Mouse (Mus musculus): ENCODE measurements around the gene Cbx8.

Gene Cbx8

GRCm38 (mm10) chr11:119079445-119079837 is 38.7 kb upstream of the Cbx8 start:
- in situ Hi-C loops (cut with MboI), result no loop called here

GRCm38 (mm10) chr11:119078691-119079444 is 38.1 kb upstream of the Cbx8 start:
- in situ Hi-C loops (cut with MboI), result no loop called here

DNA sequence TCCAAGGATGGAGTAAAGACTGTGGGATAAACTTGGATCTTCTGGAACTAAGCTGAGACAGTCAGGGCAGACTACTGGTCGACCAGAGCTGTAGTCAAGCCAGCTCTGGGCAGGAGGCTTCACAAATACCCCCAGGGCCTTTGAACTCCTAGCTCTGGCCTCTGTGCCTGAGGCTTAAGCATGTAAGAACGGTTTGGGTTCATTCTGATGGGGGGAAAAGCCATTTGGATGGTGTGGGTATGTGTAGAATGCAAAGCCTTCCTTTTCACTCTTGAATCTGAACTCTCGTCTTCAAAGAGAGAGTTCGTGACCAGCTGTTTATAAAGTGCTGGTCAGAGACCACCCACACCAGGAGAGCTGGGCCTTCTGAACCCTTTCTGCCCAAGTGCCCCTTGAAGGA is 37.0 kb upstream of the Cbx8 start:
- in situ Hi-C loops (cut with MboI), result no loop called here

DNA sequence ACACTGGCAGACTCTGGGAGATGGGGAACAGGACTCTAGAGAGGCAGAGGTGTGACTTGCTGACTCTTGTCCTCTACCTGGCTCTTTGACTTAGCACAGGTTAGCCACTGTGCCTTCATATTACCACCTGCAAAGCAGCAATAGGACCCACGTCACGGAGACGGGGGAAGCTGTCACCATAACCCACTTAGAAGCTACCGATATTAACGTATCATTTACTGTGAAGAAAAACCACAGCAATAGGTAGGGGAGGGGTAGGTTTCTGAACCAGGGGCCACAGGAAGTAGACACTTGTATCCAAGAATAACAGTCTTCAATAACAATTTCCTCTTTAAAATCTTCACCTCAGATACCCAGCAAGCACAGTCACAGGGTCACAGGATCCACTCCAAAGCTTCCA is 35.0 kb upstream of the Cbx8 start:
- in situ Hi-C loops (cut with MboI), result no loop called here

GRCm38 (mm10) chr11:119073876-119074433 is 33.2 kb upstream of the Cbx8 start:
- in situ Hi-C loops (cut with MboI), result no loop called here

GRCm38 (mm10) chr11:119072986-119073385 is 32.2 kb upstream of the Cbx8 start:
- in situ Hi-C loops (cut with MboI), result no loop called here

DNA sequence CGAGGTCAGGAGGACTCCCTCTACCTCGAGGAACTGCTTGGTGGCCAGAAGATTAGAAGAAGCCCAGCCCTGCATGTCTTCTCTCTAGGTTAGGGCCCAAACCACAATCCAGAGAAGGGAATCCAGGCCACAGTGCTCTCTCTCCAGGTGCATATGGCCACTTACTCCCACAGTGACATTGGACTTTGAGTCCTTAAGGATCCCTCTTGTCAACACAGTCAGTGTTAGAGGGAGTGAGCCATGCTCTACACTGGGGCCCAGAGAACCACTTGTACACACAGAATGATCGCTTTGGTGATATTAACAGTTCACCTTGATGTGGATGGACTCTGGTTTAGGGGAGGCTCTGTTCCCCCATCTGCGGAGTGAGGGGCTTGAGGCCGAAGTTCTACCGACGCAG is 31.5 kb upstream of the Cbx8 start:
- in situ Hi-C loops (cut with MboI), result no loop called here

DNA sequence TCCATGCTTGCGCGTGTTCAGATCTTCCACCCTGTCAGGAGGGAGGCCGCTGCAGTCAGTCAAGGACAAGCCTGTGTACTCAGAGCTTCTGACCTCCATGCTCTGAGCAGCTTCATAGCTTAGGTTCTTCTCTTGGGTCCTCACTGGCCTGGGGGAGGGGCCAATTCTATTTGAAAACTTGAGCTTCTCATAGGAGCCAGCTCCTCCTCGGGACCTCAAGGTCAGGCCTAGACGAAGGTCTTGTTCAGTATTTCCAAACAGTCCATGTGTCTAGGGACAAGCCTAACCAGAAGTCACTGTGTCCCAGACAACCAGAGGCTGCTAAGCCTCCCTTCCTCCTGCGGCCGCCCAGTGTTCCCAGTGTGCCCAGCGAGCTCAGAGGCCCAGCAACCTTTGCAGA is 26.1 kb upstream of the Cbx8 start:
- in situ Hi-C loops (cut with MboI), result no loop called here

GRCm38 (mm10) chr11:119059256-119059655 is 18.5 kb upstream of the Cbx8 start:
- in situ Hi-C loops (cut with MboI), result no loop called here

DNA sequence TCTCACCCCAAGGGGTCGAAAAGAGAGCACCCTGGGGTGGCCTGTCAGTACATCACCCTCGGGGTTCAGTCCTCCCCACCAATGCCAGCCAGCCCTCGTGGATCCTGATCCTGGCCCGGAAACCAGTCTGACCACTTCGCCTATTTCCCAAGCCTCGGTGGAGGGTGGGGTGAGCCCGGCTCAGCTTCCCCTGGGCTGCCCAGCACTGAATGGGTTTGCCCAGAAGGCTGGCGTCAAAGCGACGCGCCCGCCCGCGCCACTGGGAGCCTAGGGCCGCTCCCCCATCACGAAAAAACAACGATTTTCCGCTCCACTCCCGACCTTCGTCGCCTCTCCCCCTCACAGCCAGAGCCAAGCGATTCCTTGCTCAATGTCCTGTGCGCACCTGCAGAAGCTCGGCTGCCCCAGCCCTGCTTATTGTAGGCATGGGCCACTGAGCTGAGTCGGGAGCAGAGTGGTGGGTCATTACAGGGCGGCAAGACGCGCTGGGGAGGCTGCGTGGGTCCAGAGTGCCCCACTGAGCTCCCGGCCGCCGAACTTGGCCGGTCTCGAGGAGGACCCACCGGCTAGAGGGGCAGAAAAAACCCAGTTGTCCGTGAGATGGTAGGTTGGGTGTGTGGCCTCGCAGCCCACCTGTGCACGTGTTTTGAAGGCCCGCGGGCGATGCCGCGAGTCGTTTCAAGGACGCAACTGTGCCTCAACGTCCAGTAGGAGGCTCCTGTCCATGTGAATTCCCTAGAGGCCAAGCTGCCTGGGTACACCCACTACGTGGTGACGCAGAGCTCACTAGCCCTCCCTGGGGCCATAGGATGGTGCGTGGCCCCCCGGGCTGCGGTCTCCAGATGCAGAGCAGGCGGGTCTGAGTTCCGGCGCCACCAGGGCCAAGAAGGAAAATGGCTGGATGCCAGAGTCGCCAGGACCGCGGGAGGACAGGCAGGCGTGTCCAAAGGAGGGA is 17.5 kb upstream of the Cbx8 start:
- in situ Hi-C loops (cut with MboI), result no loop called here

- in situ Hi-C loops (cut with MboI), result no loop called here
Observed at GRCm38 (mm10) chr11:119057291-119057690, 16.5 kb upstream of the Cbx8 start.

GRCm38 (mm10) chr11:119056301-119057211 is 15.8 kb upstream of the Cbx8 start:
- in situ Hi-C loops (cut with MboI), result no loop called here

DNA sequence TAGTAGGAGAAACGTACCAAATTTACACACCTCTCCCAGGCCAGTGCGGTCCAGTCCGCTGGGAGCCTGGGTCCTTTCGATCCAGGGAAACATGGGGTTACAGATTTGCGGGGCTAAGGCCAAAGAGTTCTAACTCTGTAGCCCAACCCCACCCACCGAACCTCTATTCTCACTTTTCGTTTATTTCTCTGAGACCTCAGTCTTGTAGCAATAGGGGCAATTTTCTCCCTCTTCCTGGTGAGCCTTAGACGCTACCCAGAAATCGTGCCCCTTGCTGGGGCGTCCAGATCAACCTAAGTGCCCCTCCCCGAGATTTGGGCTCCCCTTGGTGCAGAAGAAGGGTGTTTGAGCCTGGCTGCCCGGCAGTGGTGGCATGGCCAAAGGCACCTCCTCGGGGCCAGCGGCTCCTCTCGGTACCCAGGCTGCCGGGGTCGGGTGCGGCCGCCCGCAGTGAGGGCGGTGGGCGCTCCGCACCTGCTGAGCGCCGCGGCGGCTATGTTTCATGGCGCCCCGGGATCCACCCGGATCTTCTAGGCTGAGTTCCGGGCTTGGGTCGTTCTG is 14.9 kb upstream of the Cbx8 start:
- in situ Hi-C loops (cut with MboI), result no loop called here

- in situ Hi-C loops (cut with MboI), result loop anchor here (5.0 kb wide), 1 partner anchor 38 kb away; no protein-coding TSS in a partner anchor
Observed at GRCm38 (mm10) chr11:119054351-119055345, 13.9 kb upstream of the Cbx8 start.

- in situ Hi-C loops (cut with MboI), result loop anchor here (5.0 kb wide), 1 partner anchor 38 kb away; no protein-coding TSS in a partner anchor
Observed at GRCm38 (mm10) chr11:119053738-119054350, 13.1 kb upstream of the Cbx8 start.

DNA sequence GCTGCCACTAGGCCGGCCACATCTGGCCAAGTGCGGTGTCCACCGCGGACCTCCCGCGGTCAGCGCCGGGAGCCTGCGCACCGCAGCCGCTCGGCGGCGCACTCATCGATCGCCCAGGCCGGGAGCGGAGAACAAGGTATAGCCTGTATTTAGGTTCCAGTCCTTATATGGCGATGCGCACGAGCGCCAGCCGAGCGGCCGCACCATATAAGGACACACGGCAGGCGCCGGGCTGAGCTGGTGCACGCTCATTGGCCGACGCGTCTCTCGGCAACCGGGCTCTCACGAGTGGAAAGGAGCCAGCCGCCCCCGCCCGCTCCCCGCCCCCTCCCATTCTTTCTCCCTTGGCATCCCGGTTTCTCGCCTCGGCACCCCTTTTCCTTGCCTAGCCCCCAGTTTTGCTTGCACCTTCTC is 12.5 kb upstream of the Cbx8 start:
- in situ Hi-C loops (cut with MboI), result loop anchor here (5.0 kb wide), 1 partner anchor 39 kb away; no protein-coding TSS in a partner anchor

DNA sequence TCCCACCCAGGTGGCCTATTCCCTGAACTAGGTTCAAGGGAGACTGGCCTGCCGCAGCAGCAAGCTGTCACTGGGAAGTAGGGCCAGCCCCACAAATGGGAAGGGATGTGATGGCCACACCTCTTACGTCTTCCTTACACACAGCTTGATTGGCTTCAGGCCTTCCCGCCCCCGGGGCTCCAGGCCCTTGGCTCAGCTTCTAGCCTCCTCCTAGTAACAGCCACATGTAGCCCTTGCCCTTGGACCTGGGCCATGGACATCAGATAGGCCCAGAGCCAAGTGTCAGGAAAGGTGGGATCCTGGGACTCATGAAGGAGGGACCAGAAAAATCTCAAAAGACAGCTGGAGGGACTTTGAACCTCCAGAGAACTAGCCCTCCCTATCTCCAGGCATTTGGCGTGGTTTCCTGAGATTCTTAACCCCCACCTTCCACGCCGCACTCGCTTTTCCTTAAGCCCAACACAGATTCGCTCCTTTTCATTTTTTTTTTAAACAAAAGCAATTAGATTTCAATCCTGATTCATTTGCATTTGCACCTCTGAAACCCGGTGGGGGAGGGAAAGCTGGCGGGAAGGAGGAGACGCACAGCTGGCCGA is 12.0 kb upstream of the Cbx8 start:
- in situ Hi-C loops (cut with MboI), result loop anchor here (5.0 kb wide), 1 partner anchor 40 kb away; no protein-coding TSS in a partner anchor

- in situ Hi-C loops (cut with MboI), result loop anchor here (5.0 kb wide), 1 partner anchor 40 kb away; no protein-coding TSS in a partner anchor
Observed at GRCm38 (mm10) chr11:119051927-119052660, 11.3 kb upstream of the Cbx8 start.

Data from mature B cell (primary cell).